11 mouse cellular contexts compared by ENCODE assay signal in the genomic region with DNA sequence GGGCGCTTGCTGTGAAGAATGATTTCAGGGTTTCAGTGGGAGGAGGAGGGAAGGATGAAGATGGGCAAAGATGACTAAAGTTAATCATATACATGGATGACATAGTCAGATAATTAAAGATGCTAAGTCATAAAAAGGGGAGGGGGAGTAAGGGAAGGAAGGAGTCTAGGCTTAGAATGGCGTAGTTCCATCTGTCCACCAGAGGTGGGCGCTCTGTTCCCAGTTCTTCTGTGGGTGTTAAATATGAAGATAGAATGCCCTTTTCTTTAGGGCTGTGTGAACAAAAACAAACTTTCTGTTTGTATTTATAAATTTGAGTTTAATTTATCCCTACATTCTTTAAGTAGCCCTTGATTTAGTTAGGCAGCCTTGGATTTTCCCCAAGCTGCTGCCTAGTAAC. TPM values are rescaled to one million over a fixed set of nuclear protein-coding genes. Genes with fewer than 3 reads are reported as not detected.
DNase-seq lines count a peak whose midpoint lies in the region; TF ChIP-seq lines count a peak whose summit lies in the region.
"Had no signal": no experiment of that assay in that cellular context is flagged by ENCODE, and none has a peak within 500 bp of the region (broad histone marks: within the 10 kb centered on the region; RNA-seq: fewer than 3 reads in every experiment).

No protein-coding gene starts in this region.

- H3K36me3 ChIP-seq in kidney, adult 2 months (ENCODE audit: control insufficient read depth, insufficient read depth, low read length), result no peaks in the 10 kb centered on the region
- no peaks in the 10 kb centered on the region for H3K36me3 ChIP-seq in spleen, adult 2 months (ENCODE audit: control insufficient read depth, insufficient read depth, low read length)
- H3K36me3 ChIP-seq: heart, embryonic 12.5 days had no signal

- peak; percentile 50 for TF ChIP-seq CTCF in kidney, adult 2 months (conservative IDR thresholded peaks at IDR 0.05; ENCODE audit: insufficient read depth, insufficient read length, low read depth, low read length)
- TF ChIP-seq CTCF in spleen, adult 2 months (IDR thresholded peaks at IDR 0.05; ENCODE audit: extremely low read depth, insufficient read depth, insufficient read length, insufficient replicate concordance), result peak; percentile 5; the same call in 1 of the 2 replicates
- 0 out of 2 replicates have a peak, but pooled peaks have one; percentile 16 for TF ChIP-seq CTCF in bone marrow, adult 2 months (IDR thresholded peaks at IDR 0.05; ENCODE audit: control insufficient read depth, insufficient read depth, low read length)

- 92% methylated on average over 3 of the region's 3 CpGs for WGBS in kidney, adult 2 months
- WGBS in spleen, adult 2 months, result 83% methylated on average over 3 of the region's 3 CpGs
- 68% methylated on average over 3 of the region's 3 CpGs for whole genome bisulfite sequencing in bone marrow, adult 2 months

- no peak overlapping the region for H3K4me3 ChIP-seq in kidney, adult 2 months (ENCODE audit: insufficient read depth, low read depth, low read length)
- H3K4me3 ChIP-seq in spleen, adult 2 months (ENCODE audit: extremely low read depth, insufficient read depth, insufficient read length), result no peak overlapping the region
- H3K4me3 ChIP-seq in bone marrow, adult 2 months (replicated peaks; ENCODE audit: control insufficient read depth, low read depth, low read length), result no peak overlapping the region
- H3K4me3 ChIP-seq: embryonic facial prominence, embryonic 10.5 days; forebrain, embryonic 12.5 days; heart, embryonic 12.5 days had no signal

- no peaks in the 10 kb centered on the region for H3K27me3 ChIP-seq in kidney, adult 2 months (replicated peaks; ENCODE audit: control insufficient read depth, insufficient read depth, low read length)
- H3K27me3 ChIP-seq in spleen, adult 2 months (ENCODE audit: control insufficient read depth, insufficient read depth, low read length), result no peaks in the 10 kb centered on the region
- H3K27me3 ChIP-seq: forebrain, embryonic 12.5 days; heart, embryonic 12.5 days had no signal

- TF ChIP-seq POLR2A in kidney, adult 2 months (IDR thresholded peaks at IDR 0.05; ENCODE audit: low read depth, low read length), result no peak
- no peak for TF ChIP-seq POLR2A in spleen, adult 2 months (IDR thresholded peaks at IDR 0.05; ENCODE audit: low read depth, low read length)
- TF ChIP-seq POLR2A in bone marrow, adult 2 months (IDR thresholded peaks at IDR 0.05; ENCODE audit: borderline replicate concordance, control insufficient read depth, low read depth, low read length), result no peak

- no peak for DNase-seq in kidney, adult 2 months
- DNase-seq in kidney, adult 8-10 months, result no peak
- DNase-seq in spleen, adult 2 months (ENCODE audit: low read depth in 1 of 2, low spot score in 2 of 2), result no peak
- no peak for DNase-seq in spleen, postnatal 14 days (ENCODE audit: low spot score in 2 of 2)
- DNase-seq in frontal cortex, postnatal 10 days (ENCODE audit: low spot score in 2 of 2), result no peak
- DNase-seq in MN1 (ENCODE audit: low spot score), result no peak
- DNase-seq: lung, postnatal 10 days had no signal

- H3K4me1 ChIP-seq in kidney, adult 2 months (ENCODE audit: control insufficient read depth, insufficient read depth, low read length), result no peaks in the 10 kb centered on the region
- H3K4me1 ChIP-seq in spleen, adult 2 months (ENCODE audit: control insufficient read depth, insufficient read depth, insufficient read length), result no peaks in the 10 kb centered on the region
- H3K4me1 ChIP-seq in bone marrow, adult 2 months (ENCODE audit: control insufficient read depth, insufficient read depth, low read length), result no peaks in the 10 kb centered on the region

- no peak overlapping the region for H3K27ac ChIP-seq in kidney, adult 2 months (ENCODE audit: insufficient read depth, low read depth, low read length)
- no peak overlapping the region for H3K27ac ChIP-seq in spleen, adult 2 months (ENCODE audit: insufficient read depth, low read length)
- H3K27ac ChIP-seq in bone marrow, adult 2 months (ENCODE audit: control insufficient read depth, insufficient read depth, low read depth, low read length, poor library complexity), result no peak overlapping the region
- H3K27ac ChIP-seq: embryonic facial prominence, embryonic 10.5 days; forebrain, embryonic 12.5 days had no signal

RNA-seq across cellular contexts. Expression of gene Evl, which starts 8.7 kb away (rescaled TPM):
- polyA plus RNA-seq in kidney, adult 2 months (2012; rRNA removed), result 19.1 and 33.3 TPM in 2 replicates
- 213 and 226 TPM in 2 replicates for polyA plus RNA-seq in spleen, adult 2 months (2012; rRNA removed)
- polyA plus RNA-seq in bone marrow, adult 2 months (2011; ENCODE audit: insufficient read depth, insufficient read length, low replicate concordance, missing spikeins), result 45.6 and 80.6 TPM in 2 replicates
